In genomic region chr10:126709219-126709917, GRCm38 (mm10) we compare ENCODE assay signal across 27 mouse cellular contexts.
A peak's percentile ranks its signal among the peaks of the same experiment; 100 is the strongest.
DNase-seq lines count a peak whose midpoint lies in the region; ATAC-seq and TF ChIP-seq lines count a peak whose summit lies in the region.
"Had no signal": no experiment of that assay in that cellular context is flagged by ENCODE, and none has a peak within 500 bp of the region (broad histone marks: within the 10 kb centered on the region; RNA-seq: fewer than 3 reads in every experiment).

No protein-coding gene starts in this region.

- H3K4me3 ChIP-seq in hindbrain, postnatal 0 days (ENCODE audit: low read length), result no peak overlapping the region
- H3K4me3 ChIP-seq in hindbrain, embryonic 10.5 days, result no peak overlapping the region
- no peak overlapping the region for H3K4me3 ChIP-seq in forebrain, postnatal 0 days (ENCODE audit: low read depth, low read length)
- H3K4me3 ChIP-seq: erythroblast, embryonic 14.5 days; heart, embryonic 10.5 days; heart, embryonic 15.5 days; hindbrain, embryonic 13.5 days; limb, embryonic 10.5 days; limb, embryonic 15.5 days; liver, embryonic 13.5 days; megakaryocyte, embryonic 14.5 days; neural tube, embryonic 15.5 days; stomach, embryonic 15.5 days had no signal

- no peaks in the 10 kb centered on the region for H3K36me3 ChIP-seq in hindbrain, postnatal 0 days (ENCODE audit: insufficient read depth, low read length)
- H3K36me3 ChIP-seq in hindbrain, embryonic 10.5 days, result no peaks in the 10 kb centered on the region
- H3K36me3 ChIP-seq in forebrain, postnatal 0 days (ENCODE audit: insufficient read depth), result no peaks in the 10 kb centered on the region
- H3K36me3 ChIP-seq: heart, embryonic 10.5 days; heart, embryonic 15.5 days; hindbrain, embryonic 13.5 days; limb, embryonic 10.5 days; limb, embryonic 15.5 days; liver, embryonic 13.5 days; neural tube, embryonic 15.5 days; stomach, embryonic 15.5 days had no signal

- TF ChIP-seq CTCF in hindbrain, postnatal 0 days (IDR thresholded peaks at IDR 0.05; ENCODE audit: low read depth), result no peak
- TF ChIP-seq CTCF in brain, embryonic 14.5 days (IDR thresholded peaks at IDR 0.05; ENCODE audit: borderline replicate concordance, extremely low read depth, insufficient read depth, insufficient read length), result no peak
- TF ChIP-seq CTCF in forebrain, postnatal 0 days (IDR thresholded peaks at IDR 0.05; ENCODE audit: low read depth), result no peak

- H3K27ac ChIP-seq in hindbrain, postnatal 0 days, result no peak overlapping the region
- no peak overlapping the region for H3K27ac ChIP-seq in hindbrain, embryonic 10.5 days
- H3K27ac ChIP-seq in forebrain, postnatal 0 days (ENCODE audit: low read depth, low read length), result peak overlapping the region; percentile 40; the same call in 1 of the 2 replicates
- H3K27ac ChIP-seq: heart, embryonic 10.5 days; heart, embryonic 15.5 days; hindbrain, embryonic 13.5 days; limb, embryonic 10.5 days; limb, embryonic 15.5 days; liver, embryonic 13.5 days; neural tube, embryonic 15.5 days; stomach, embryonic 15.5 days had no signal

- H3K9me3 ChIP-seq in hindbrain, postnatal 0 days (ENCODE audit: low read length), result no peaks in the 10 kb centered on the region
- no peaks in the 10 kb centered on the region for H3K9me3 ChIP-seq in hindbrain, embryonic 10.5 days
- H3K9me3 ChIP-seq in forebrain, postnatal 0 days (ENCODE audit: low read length), result no peaks in the 10 kb centered on the region
- H3K9me3 ChIP-seq: heart, embryonic 10.5 days; heart, embryonic 15.5 days; hindbrain, embryonic 13.5 days; limb, embryonic 10.5 days; limb, embryonic 15.5 days; liver, embryonic 13.5 days; megakaryocyte, embryonic 14.5 days; neural tube, embryonic 15.5 days; stomach, embryonic 15.5 days had no signal

- H3K4me2 ChIP-seq in hindbrain, postnatal 0 days (ENCODE audit: low read depth, low read length), result peak overlapping the region; percentile 5; the same call in 1 of the 2 replicates
- peak overlapping the region; percentile 11; the same call in 1 of the 2 replicates for H3K4me2 ChIP-seq in forebrain, postnatal 0 days (ENCODE audit: low read depth)
- H3K4me2 ChIP-seq: heart, embryonic 15.5 days; hindbrain, embryonic 13.5 days; limb, embryonic 15.5 days; liver, embryonic 13.5 days; neural tube, embryonic 15.5 days; stomach, embryonic 15.5 days had no signal

- no peak overlapping the region for H3K9ac ChIP-seq in hindbrain, postnatal 0 days (replicated peaks; ENCODE audit: low read length)
- H3K9ac ChIP-seq in forebrain, postnatal 0 days, result no peak overlapping the region
- H3K9ac ChIP-seq: heart, embryonic 15.5 days; hindbrain, embryonic 13.5 days; limb, embryonic 15.5 days; liver, embryonic 13.5 days; neural tube, embryonic 15.5 days; stomach, embryonic 15.5 days had no signal

- no peaks in the 10 kb centered on the region for H3K27me3 ChIP-seq in hindbrain, postnatal 0 days (ENCODE audit: insufficient read depth, low read length)
- H3K27me3 ChIP-seq in hindbrain, embryonic 10.5 days (ENCODE audit: insufficient read depth, poor library complexity, severe bottlenecking), result no peaks in the 10 kb centered on the region
- no peaks in the 10 kb centered on the region for H3K27me3 ChIP-seq in forebrain, postnatal 0 days (ENCODE audit: insufficient read depth, low read length)
- H3K27me3 ChIP-seq: heart, embryonic 15.5 days; hindbrain, embryonic 13.5 days; limb, embryonic 15.5 days; liver, embryonic 13.5 days; megakaryocyte, embryonic 14.5 days; neural tube, embryonic 15.5 days; stomach, embryonic 15.5 days had no signal

- WGBS in hindbrain, postnatal 0 days, result 58% methylated on average over 14 of the region's 14 CpGs
- WGBS in hindbrain, embryonic 10.5 days, result 87% methylated on average over 14 of the region's 14 CpGs
- 44% methylated on average over 14 of the region's 14 CpGs for WGBS in forebrain, postnatal 0 days

- ATAC-seq in hindbrain, postnatal 0 days, result no peak
- peak; percentile 89; the same call in 1 of the 2 replicates for ATAC-seq in forebrain, postnatal 0 days
- ATAC-seq: intestine, postnatal 0 days; lung, postnatal 0 days had no signal

- 0 out of 2 replicates have a peak, but pooled peaks cover 3% of the 10 kb centered on the region for H3K4me1 ChIP-seq in hindbrain, postnatal 0 days (ENCODE audit: insufficient read depth, low read length)
- H3K4me1 ChIP-seq in hindbrain, embryonic 10.5 days (replicated peaks), result 0 out of 2 replicates have a peak, but pooled peaks cover 5% of the 10 kb centered on the region
- H3K4me1 ChIP-seq in forebrain, postnatal 0 days (ENCODE audit: insufficient read depth), result no peaks in the 10 kb centered on the region
- H3K4me1 ChIP-seq: heart, embryonic 10.5 days; heart, embryonic 15.5 days; limb, embryonic 15.5 days; liver, embryonic 13.5 days; megakaryocyte, embryonic 14.5 days; stomach, embryonic 15.5 days had no signal

- DNase-seq in hindbrain, postnatal 0 days (ENCODE audit: low spot score), result no peak
- no peak for DNase-seq in hindbrain, embryonic 10.5 days (ENCODE audit: low spot score)
- DNase-seq in brain, adult 2 months (ENCODE audit: low read depth, low spot score), result peak; percentile 15
- peak; percentile 64 for DNase-seq in brain, embryonic 14.5 days (ENCODE audit: low read depth)
- DNase-seq in forebrain, postnatal 0 days, result peak; percentile 58
- DNase-seq in cerebellum, postnatal 36 days, result no peak
- DNase-seq: adrenal gland, postnatal 10 days; B cell, adult 2 months; cerebellum, adult 18-20 months; gastrocnemius, postnatal 14 days; kidney, adult 9 months; kidney, postnatal 10 days; liver, embryonic 13.5 days; lung, adult 18-20 months; lung, postnatal 4 days; right cerebral cortex, postnatal 25 days had no signal

- TF ChIP-seq POLR2A in brain, embryonic 14.5 days (IDR thresholded peaks at IDR 0.05; ENCODE audit: borderline replicate concordance, extremely low read depth, insufficient read depth, insufficient read length, poor library complexity, severe bottlenecking), result no peak

Comparison
In these comparisons a context has a peak if more than half of its experiments do, and no peak if none do; other contexts are left out.
1. DNase-seq: peak in brain, adult 2 months (single experiment), brain, embryonic 14.5 days (single experiment) and forebrain, postnatal 0 days (single experiment); none in hindbrain, postnatal 0 days (single experiment), hindbrain, embryonic 10.5 days (single experiment) and cerebellum, postnatal 36 days (0 of 2).